Mouse (Mus musculus): Measurements from ENCODE around the gene Exoc3l4.

DNA sequence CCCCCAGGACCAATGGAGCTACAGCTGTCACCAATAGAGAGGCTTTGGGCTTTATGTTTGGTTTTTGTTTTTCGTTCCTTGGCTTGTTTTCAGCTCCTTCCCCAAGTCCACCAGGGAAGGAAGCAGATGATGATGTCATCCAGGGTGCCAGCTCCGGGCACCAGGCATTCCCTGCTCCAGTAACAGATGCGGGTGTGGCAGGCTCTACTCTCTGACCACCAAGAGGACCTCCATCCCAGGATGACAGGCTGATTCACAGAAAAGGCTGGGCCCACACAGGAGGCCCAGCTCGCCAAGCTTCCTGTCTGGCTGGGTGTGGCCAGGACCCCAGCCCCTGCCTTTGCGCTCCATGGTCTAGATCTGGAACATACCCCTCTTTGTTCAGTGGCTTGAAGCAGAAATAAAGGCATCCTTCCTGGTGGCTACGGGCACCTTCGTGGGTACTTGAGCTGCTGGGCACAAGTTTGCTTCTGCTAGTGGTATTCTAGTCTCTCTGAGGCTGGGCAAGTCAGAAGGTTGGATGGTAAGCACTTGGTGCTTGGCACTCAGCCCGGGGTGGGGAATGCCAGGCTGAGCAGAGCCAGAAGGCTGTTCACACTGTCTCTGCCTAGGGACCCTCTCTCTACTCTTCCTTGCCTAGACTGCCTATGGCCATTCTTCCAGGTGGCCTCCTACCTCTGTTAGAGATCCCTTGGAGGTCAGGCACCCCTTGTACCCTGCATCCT lies 5.0 kb upstream of the Exoc3l4 start:
- TF ChIP-seq CTCF (IDR thresholded peaks at IDR 0.05; ENCODE audit: low read depth, low read length) (no peak), EP300 (IDR thresholded peaks at IDR 0.05; ENCODE audit: insufficient read depth, low read depth, low read length) (no peak), POLR2A (IDR thresholded peaks at IDR 0.05; ENCODE audit: insufficient read depth, low read length) (no peak)
